In genomic region chr11:54315336-54315735, GRCm38 (mm10) we compare ENCODE assay signal across 32 mouse cellular contexts. TPM values are rescaled to one million over a fixed set of nuclear protein-coding genes. Genes with fewer than 3 reads are reported as not detected.
DNase-seq lines count a peak whose midpoint lies in the region; ATAC-seq and TF ChIP-seq lines count a peak whose summit lies in the region.
"Had no signal": no experiment of that assay in that cellular context is flagged by ENCODE, and none has a peak within 500 bp of the region (broad histone marks: within the 10 kb centered on the region; RNA-seq: fewer than 3 reads in every experiment).

No protein-coding gene starts in this region.

- no peak for DNase-seq in forebrain, embryonic 10.5 days (ENCODE audit: extremely low spot score, low spot score)
- DNase-seq in forebrain, postnatal 0 days, result no peak
- DNase-seq in layer of hippocampus, adult 2 months (ENCODE audit: low spot score in 2 of 2), result peak in 1 of 2 experiments; percentile 4
- no peak for DNase-seq in layer of hippocampus, adult 9-11 months
- peak; percentile 54 for DNase-seq in midbrain, embryonic 11.5 days (ENCODE audit: low spot score, missing footprints)
- no peak for DNase-seq in kidney, adult 8-10 months
- DNase-seq: cerebellum, postnatal 36 days; gastrocnemius, postnatal 10 days; heart, postnatal 36 days; kidney, adult 2 months had no signal

- H3K9me3 ChIP-seq in forebrain, embryonic 10.5 days, result no peaks in the 10 kb centered on the region
- no peaks in the 10 kb centered on the region for H3K9me3 ChIP-seq in forebrain, postnatal 0 days (ENCODE audit: low read length)
- H3K9me3 ChIP-seq in midbrain, embryonic 11.5 days (ENCODE audit: control insufficient read depth, low read length), result no peaks in the 10 kb centered on the region
- no peaks in the 10 kb centered on the region for H3K9me3 ChIP-seq in midbrain, embryonic 16.5 days (replicated peaks; ENCODE audit: control insufficient read depth, low read length, poor library complexity, severe bottlenecking)
- H3K9me3 ChIP-seq: embryonic facial prominence, embryonic 12.5 days; forebrain, embryonic 15.5 days; hindbrain, embryonic 15.5 days; limb, embryonic 12.5 days; liver, embryonic 15.5 days; lung, embryonic 15.5 days; midbrain, embryonic 12.5 days had no signal

- H3K4me1 ChIP-seq in forebrain, embryonic 10.5 days, result peaks cover 52% of the 10 kb centered on the region
- no peaks in the 10 kb centered on the region; the same call in 1 of the 2 replicates for H3K4me1 ChIP-seq in forebrain, postnatal 0 days (ENCODE audit: insufficient read depth)
- H3K4me1 ChIP-seq in midbrain, embryonic 11.5 days (ENCODE audit: control insufficient read depth, insufficient read depth, low read length), result peaks cover 45% of the 10 kb centered on the region
- peaks cover 26% of the 10 kb centered on the region for H3K4me1 ChIP-seq in midbrain, embryonic 16.5 days (ENCODE audit: control insufficient read depth, insufficient read depth, low read length)
- H3K4me1 ChIP-seq: lung, embryonic 15.5 days had no signal

- 90% methylated on average over 5 of the region's 5 CpGs for WGBS in forebrain, embryonic 10.5 days
- 86% methylated on average over 5 of the region's 5 CpGs for WGBS in forebrain, postnatal 0 days
- 82% methylated on average over 5 of the region's 5 CpGs for WGBS in midbrain, embryonic 11.5 days
- WGBS in midbrain, embryonic 16.5 days, result 88% methylated on average over 5 of the region's 5 CpGs

- H3K9ac ChIP-seq in forebrain, postnatal 0 days, result no peak overlapping the region
- H3K9ac ChIP-seq in midbrain, embryonic 11.5 days (ENCODE audit: low read length), result no peak overlapping the region
- no peak overlapping the region for H3K9ac ChIP-seq in midbrain, embryonic 16.5 days (ENCODE audit: low read depth, low read length)
- H3K9ac ChIP-seq: embryonic facial prominence, embryonic 12.5 days; forebrain, embryonic 15.5 days; hindbrain, embryonic 15.5 days; limb, embryonic 12.5 days; liver, embryonic 15.5 days; lung, embryonic 15.5 days; midbrain, embryonic 12.5 days had no signal

- TF ChIP-seq CTCF in forebrain, postnatal 0 days (IDR thresholded peaks at IDR 0.05; ENCODE audit: low read depth), result no peak
- TF ChIP-seq CTCF in layer of hippocampus, adult 2 months (conservative IDR thresholded peaks at IDR 0.05), result no peak

- no peak for ATAC-seq in forebrain, postnatal 0 days
- no peak for ATAC-seq in midbrain, embryonic 11.5 days (ENCODE audit: low FRiP score)
- no peak for ATAC-seq in midbrain, embryonic 16.5 days

- H3K4me3 ChIP-seq in forebrain, embryonic 10.5 days, result no peak overlapping the region
- no peak overlapping the region for H3K4me3 ChIP-seq in forebrain, postnatal 0 days (ENCODE audit: low read depth, low read length)
- H3K4me3 ChIP-seq in layer of hippocampus, adult 2 months, result peak overlapping the region; percentile 50
- H3K4me3 ChIP-seq in midbrain, embryonic 11.5 days (ENCODE audit: low read depth, low read length), result no peak overlapping the region
- no peak overlapping the region for H3K4me3 ChIP-seq in midbrain, embryonic 16.5 days (ENCODE audit: low read depth, low read length)
- H3K4me3 ChIP-seq: embryonic facial prominence, embryonic 12.5 days; forebrain, embryonic 15.5 days; hindbrain, embryonic 15.5 days; limb, embryonic 12.5 days; liver, embryonic 15.5 days; lung, embryonic 15.5 days; midbrain, embryonic 12.5 days had no signal

- H3K4me2 ChIP-seq in forebrain, postnatal 0 days (ENCODE audit: low read depth), result no peak overlapping the region
- no peak overlapping the region for H3K4me2 ChIP-seq in midbrain, embryonic 11.5 days
- no peak overlapping the region for H3K4me2 ChIP-seq in midbrain, embryonic 16.5 days (ENCODE audit: low read length)
- H3K4me2 ChIP-seq: embryonic facial prominence, embryonic 12.5 days; forebrain, embryonic 15.5 days; heart, embryonic 11.5 days; hindbrain, embryonic 15.5 days; limb, embryonic 12.5 days; lung, embryonic 15.5 days had no signal

- H3K27me3 ChIP-seq in forebrain, embryonic 10.5 days (ENCODE audit: poor library complexity, severe bottlenecking), result no peaks in the 10 kb centered on the region
- no peaks in the 10 kb centered on the region for H3K27me3 ChIP-seq in forebrain, postnatal 0 days (ENCODE audit: insufficient read depth, low read length)
- no peaks in the 10 kb centered on the region for H3K27me3 ChIP-seq in midbrain, embryonic 11.5 days (ENCODE audit: control insufficient read depth, insufficient read depth, low read length)
- H3K27me3 ChIP-seq in midbrain, embryonic 16.5 days (ENCODE audit: control insufficient read depth, insufficient read depth, low read depth, low read length), result no peaks in the 10 kb centered on the region
- H3K27me3 ChIP-seq: embryonic facial prominence, embryonic 12.5 days; forebrain, embryonic 15.5 days; hindbrain, embryonic 15.5 days; limb, embryonic 12.5 days; liver, embryonic 15.5 days; lung, embryonic 15.5 days; midbrain, embryonic 12.5 days had no signal

- peak overlapping the region; percentile 85 for H3K27ac ChIP-seq in forebrain, embryonic 10.5 days
- H3K27ac ChIP-seq in forebrain, postnatal 0 days (ENCODE audit: low read depth, low read length), result no peak overlapping the region
- peak overlapping the region; percentile 91 for H3K27ac ChIP-seq in layer of hippocampus, adult 2 months
- H3K27ac ChIP-seq in midbrain, embryonic 11.5 days (ENCODE audit: low read depth, low read length), result no peak overlapping the region
- no peak overlapping the region for H3K27ac ChIP-seq in midbrain, embryonic 16.5 days (ENCODE audit: low read length)
- H3K27ac ChIP-seq: embryonic facial prominence, embryonic 12.5 days; forebrain, embryonic 15.5 days; hindbrain, embryonic 15.5 days; kidney, postnatal 0 days; limb, embryonic 12.5 days; lung, embryonic 15.5 days had no signal

- peaks cover 4% of the 10 kb centered on the region; the same call in 1 of the 2 replicates for H3K36me3 ChIP-seq in forebrain, embryonic 10.5 days (replicated peaks)
- H3K36me3 ChIP-seq in forebrain, postnatal 0 days (ENCODE audit: insufficient read depth), result peaks cover 5% of the 10 kb centered on the region; the same call in 1 of the 2 replicates
- H3K36me3 ChIP-seq in midbrain, embryonic 11.5 days (ENCODE audit: control insufficient read depth, insufficient read depth, low read length), result no peaks in the 10 kb centered on the region; the same call in 1 of the 2 replicates
- peaks cover 3% of the 10 kb centered on the region for H3K36me3 ChIP-seq in midbrain, embryonic 16.5 days (ENCODE audit: control insufficient read depth, insufficient read depth, low read length)
- H3K36me3 ChIP-seq: embryonic facial prominence, embryonic 12.5 days; forebrain, embryonic 15.5 days; limb, embryonic 12.5 days; liver, embryonic 15.5 days; lung, embryonic 15.5 days had no signal

RNA-seq across cellular contexts. Expression of gene Acsl6, which starts 11.7 kb away (rescaled TPM):
- polyA plus RNA-seq in forebrain, embryonic 10.5 days (2016; fragmentation: Nextera tagmentation; extraction: Ambion mirVana), result 11.3 and 12.1 TPM in 2 replicates
- total RNA-seq in forebrain, postnatal 0 days (2014; rRNA removed), result 56.3 and 57.7 TPM in 2 replicates
- 44.7 and 48.5 TPM in 2 replicates for polyA plus RNA-seq in forebrain, postnatal 0 days (2015; fragmentation: Nextera tagmentation; extraction: Ambion mirVana)
- total RNA-seq in layer of hippocampus, adult 2 months (2021), result 100 to 1,000 TPM; 188 to 202 TPM
- polyA plus RNA-seq in midbrain, embryonic 11.5 days (2014; fragmentation: Nextera tagmentation; extraction: Ambion mirVana), result 20.4 and 22.4 TPM in 2 replicates
- polyA plus RNA-seq in midbrain, embryonic 16.5 days (2015; fragmentation: Nextera tagmentation; extraction: Ambion mirVana), result 46.2 and 47.0 TPM in 2 replicates
- total RNA-seq: granulocyte monocyte progenitor cell, adult 5-6 weeks; monocyte, adult 5-6 weeks had no signal

RNA-seq across cellular contexts. Expression of gene Il3, which starts 48.3 kb away (rescaled TPM):
- polyA plus RNA-seq in forebrain, embryonic 10.5 days (2016; fragmentation: Nextera tagmentation; extraction: Ambion mirVana), result not detected in 2 replicates
- not detected in 2 replicates for total RNA-seq in forebrain, postnatal 0 days (2014; rRNA removed)
- not detected in 2 replicates for polyA plus RNA-seq in forebrain, postnatal 0 days (2015; fragmentation: Nextera tagmentation; extraction: Ambion mirVana)
- total RNA-seq in layer of hippocampus, adult 2 months (2021), result not detected
- polyA plus RNA-seq in midbrain, embryonic 11.5 days (2014; fragmentation: Nextera tagmentation; extraction: Ambion mirVana), result not detected in 2 replicates
- polyA plus RNA-seq in midbrain, embryonic 16.5 days (2015; fragmentation: Nextera tagmentation; extraction: Ambion mirVana), result not detected in 2 replicates
- total RNA-seq: adrenal gland, postnatal 25 days; gastrocnemius, postnatal 10 days; granulocyte monocyte progenitor cell, adult 5-6 weeks; heart, postnatal 36 days; left cerebral cortex, adult 18-20 months; left cerebral cortex, postnatal 25 days; megakaryocyte progenitor cell, adult 5-6 weeks; monocyte, adult 5-6 weeks had no signal
- polyA plus RNA-seq: embryonic facial prominence, embryonic 12.5 days; forebrain, embryonic 15.5 days; heart, embryonic 11.5 days; heart, embryonic 16.5 days; hindbrain, embryonic 15.5 days; intestine, embryonic 14.5 days; kidney, adult 2 months; kidney, postnatal 0 days; limb, embryonic 12.5 days; liver, embryonic 15.5 days; lung, embryonic 15.5 days; midbrain, embryonic 12.5 days; neural tube, embryonic 14.5 days; small intestine, adult 2 months; stomach, embryonic 14.5 days; testis, adult 2 months had no signal

RNA-seq across cellular contexts. Expression of gene Meikin, which starts 55.1 kb away (rescaled TPM):
- not detected in 2 replicates for polyA plus RNA-seq in forebrain, embryonic 10.5 days (2016; fragmentation: Nextera tagmentation; extraction: Ambion mirVana)
- total RNA-seq in forebrain, postnatal 0 days (2014; rRNA removed), result not detected in 2 replicates
- not detected in 2 replicates for polyA plus RNA-seq in forebrain, postnatal 0 days (2015; fragmentation: Nextera tagmentation; extraction: Ambion mirVana)
- total RNA-seq in layer of hippocampus, adult 2 months (2021), result not detected
- polyA plus RNA-seq in midbrain, embryonic 11.5 days (2014; fragmentation: Nextera tagmentation; extraction: Ambion mirVana), result not detected in 2 replicates
- polyA plus RNA-seq in midbrain, embryonic 16.5 days (2015; fragmentation: Nextera tagmentation; extraction: Ambion mirVana), result not detected in 2 replicates
- total RNA-seq: adrenal gland, postnatal 25 days; gastrocnemius, postnatal 10 days; granulocyte monocyte progenitor cell, adult 5-6 weeks; heart, postnatal 36 days; left cerebral cortex, adult 18-20 months; left cerebral cortex, postnatal 25 days; megakaryocyte progenitor cell, adult 5-6 weeks; monocyte, adult 5-6 weeks had no signal
- polyA plus RNA-seq: embryonic facial prominence, embryonic 12.5 days; forebrain, embryonic 15.5 days; heart, embryonic 11.5 days; heart, embryonic 16.5 days; hindbrain, embryonic 15.5 days; intestine, embryonic 14.5 days; kidney, adult 2 months; kidney, postnatal 0 days; limb, embryonic 12.5 days; liver, embryonic 15.5 days; lung, embryonic 15.5 days; midbrain, embryonic 12.5 days; neural tube, embryonic 14.5 days; small intestine, adult 2 months; stomach, embryonic 14.5 days had no signal

Comparison
In these comparisons a context has a peak if more than half of its experiments do, and no peak if none do; other contexts are left out.
1. H3K27ac ChIP-seq: peak in forebrain, embryonic 10.5 days (single experiment) and layer of hippocampus, adult 2 months (single experiment); none in forebrain, postnatal 0 days (single experiment), midbrain, embryonic 11.5 days (single experiment) and midbrain, embryonic 16.5 days (single experiment).